Mouse (Mus musculus) limb, embryonic 11.5 days (tissue): ENCODE measurements around the gene Lpar2. TPM values are rescaled to one million over a fixed set of nuclear protein-coding genes. Genes with fewer than 3 reads are reported as not detected.

Experiments
- ATAC-seq: fragments of 200-750 bp; cut with Nextera tagmentation; 2 replicates; pipeline ENCODE4 v1.8.0; 2017; ENCODE audit warnings: low read depth; ENCODE audit not compliant: insufficient number of reproducible peaks, low FRiP score, low TSS enrichment
- DNase-seq: peaks from one replicate; pipeline ENCODE4 v3.0.0-alpha.2; 2015; ENCODE audit warnings: low spot score
- H3K27ac ChIP-seq: fragments of 300-500 bp; sonication (generic); replicated peaks from 2 replicates; pipeline ENCODE4 v1.5.1; 2014; ENCODE audit warnings: low read depth, mild to moderate bottlenecking, low read length
- H3K27me3 ChIP-seq: fragments of 300-500 bp; sonication (generic); 2 replicates; pipeline ENCODE4 v1.6.1; 2014; ENCODE audit warnings: mild to moderate bottlenecking, low read length, mixed read lengths; ENCODE audit not compliant: control insufficient read depth, insufficient read depth
- H3K36me3 ChIP-seq: fragments of 300-500 bp; sonication (generic); 2 replicates; pipeline ENCODE4 v1.6.1; 2014; ENCODE audit warnings: mild to moderate bottlenecking, low read length, moderate library complexity, mixed read lengths; ENCODE audit not compliant: control insufficient read depth, insufficient read depth
- H3K4me1 ChIP-seq: fragments of 300-500 bp; sonication (generic); 2 replicates; pipeline ENCODE4 v1.6.1; 2014; ENCODE audit warnings: low read length, mixed read lengths; ENCODE audit not compliant: control insufficient read depth, insufficient read depth
- H3K4me2 ChIP-seq: fragments of 300-500 bp; sonication (generic); 2 replicates; pipeline ENCODE4 v1.6.1; 2014; ENCODE audit warnings: low read depth, mild to moderate bottlenecking, moderate library complexity; ENCODE audit not compliant: severe bottlenecking
- H3K4me3 ChIP-seq: fragments of 300-500 bp; sonication (generic); 2 replicates; pipeline ENCODE4 v1.5.1; 2014; ENCODE audit warnings: low read depth, low read length
- H3K9ac ChIP-seq: fragments of 300-500 bp; sonication (generic); 2 replicates; pipeline ENCODE4 v1.6.1; 2014; ENCODE audit warnings: mild to moderate bottlenecking, low read length
- H3K9me3 ChIP-seq: fragments of 300-500 bp; sonication (generic); 2 replicates; pipeline ENCODE4 v1.6.1; 2016; ENCODE audit warnings: low read length; ENCODE audit not compliant: control insufficient read depth
- WGBS: fragments of 180-500 bp; shearing (Covaris S2); extraction: QIAGEN DNeasy Blood & Tissue Kit; methylation state at CpG from one replicate; pipeline ENCODE4 v1.1.7; 2014; 5-methylcytosine and 5-hydroxymethylcytosine counted together
- polyA plus RNA-seq: library from polyadenylated mRNA; unstranded; fragments of >200 nt; fragmentation: Nextera tagmentation; extraction: Ambion mirVana; gene quantifications from 2 replicates; pipeline ENCODE4 v1.2.1, GENCODE M21; 2014

Gene Lpar2
- polyA plus RNA-seq, 1 experiment from 2014 or later: 2.3 TPM

DNA sequence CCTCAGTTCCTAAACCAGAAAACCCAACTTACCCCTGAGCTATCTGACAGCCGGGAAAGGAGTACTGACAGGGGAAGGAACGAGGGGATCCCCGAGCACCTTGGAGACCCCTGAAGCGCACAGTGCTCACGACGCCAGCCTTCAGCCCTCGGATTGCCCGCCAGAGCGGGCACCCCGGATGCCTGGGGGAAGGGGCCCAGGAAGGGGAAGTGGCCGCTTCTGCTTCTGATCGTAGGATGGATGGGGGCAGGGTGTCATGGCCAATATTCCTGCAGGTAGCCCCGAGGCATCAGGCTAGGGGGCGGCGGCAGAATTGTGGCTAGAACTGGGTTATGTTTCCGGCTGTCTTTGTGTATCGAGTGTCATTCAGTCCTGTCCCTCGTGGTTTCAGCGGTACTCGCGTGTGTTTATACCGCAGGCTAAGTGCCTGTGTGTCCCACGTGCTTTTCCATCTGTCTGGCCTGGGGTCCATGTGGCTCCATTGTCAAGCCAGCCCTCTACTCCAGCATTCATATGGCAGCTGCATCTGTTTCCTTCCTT, 13.3 kb upstream of the Lpar2 start:
- ATAC-seq (peak; percentile 32), DNase-seq (peak; percentile 47)
- Histone ChIP-seq H3K36me3 (peaks cover 21% of the 10 kb centered on the region), H3K27ac (no peak overlapping the region), H3K27me3 (no peaks in the 10 kb centered on the region), H3K9me3 (no peaks in the 10 kb centered on the region), H3K9ac (peak overlapping the region; percentile 43; the same call in 1 of the 2 replicates), H3K4me1 (no peaks in the 10 kb centered on the region), H3K4me2 (peak overlapping the region; percentile 57), H3K4me3 (peak overlapping the region; percentile 25)
- 2% methylated on average over 23 of the region's 23 CpGs for WGBS

DNA sequence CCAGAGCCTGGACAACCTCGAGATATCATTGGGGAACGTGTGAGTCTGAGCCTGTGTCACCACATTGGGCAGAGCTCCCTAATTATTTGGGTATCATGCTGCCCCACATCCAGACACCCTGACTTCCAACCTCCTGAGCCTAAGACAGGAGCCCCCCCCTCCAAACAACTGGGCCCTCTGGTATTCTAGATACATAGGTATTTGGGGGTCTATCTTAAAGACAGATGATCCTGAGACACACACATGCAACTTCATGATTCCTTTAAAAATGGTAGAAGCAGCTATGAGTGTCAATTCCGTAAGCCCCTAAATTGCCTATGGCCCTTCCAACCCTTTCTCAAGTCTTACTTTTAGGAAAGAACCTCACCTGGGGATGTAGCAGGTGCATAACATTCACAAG, 12.4 kb upstream of the Lpar2 start:
- H3K36me3 ChIP-seq: peaks cover 21% of the 10 kb centered on the region
- 55% methylated on average over 3 of the region's 3 CpGs for WGBS
- H3K9ac ChIP-seq: no peak overlapping the region
- no peak overlapping the region for H3K4me3 ChIP-seq
- H3K27me3 ChIP-seq: no peaks in the 10 kb centered on the region
- H3K27ac ChIP-seq: no peak overlapping the region
- H3K9me3 ChIP-seq: no peaks in the 10 kb centered on the region
- ATAC-seq (no peak), DNase-seq (no peak)
- no peaks in the 10 kb centered on the region for H3K4me1 ChIP-seq
- no peak overlapping the region for H3K4me2 ChIP-seq

DNA sequence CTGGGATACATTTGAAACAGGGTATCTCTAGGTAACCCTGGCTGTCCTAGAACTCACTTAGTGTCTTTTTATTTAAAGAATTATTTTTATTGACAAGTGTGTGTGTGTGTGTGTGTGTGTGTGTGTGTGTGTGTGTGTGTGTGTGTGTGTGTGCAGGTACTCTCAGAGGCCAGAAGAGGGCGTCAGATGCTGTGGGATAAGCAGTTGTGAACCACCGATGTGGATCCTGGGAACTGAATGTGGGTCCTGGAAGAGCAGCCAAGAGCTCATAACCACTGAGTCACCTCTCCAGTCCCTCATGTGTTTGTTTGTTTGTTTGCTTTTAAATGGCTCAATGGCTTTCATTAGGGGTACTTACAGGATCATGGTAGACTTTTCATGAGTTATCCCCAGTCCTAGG, 7.3 kb upstream of the Lpar2 start:
- H3K9me3 ChIP-seq: no peaks in the 10 kb centered on the region
- H3K27me3 ChIP-seq: no peaks in the 10 kb centered on the region
- ATAC-seq (no peak), DNase-seq (no peak)
- WGBS: 86% methylated on average over 2 of the region's 2 CpGs
- no peak overlapping the region for H3K27ac ChIP-seq
- H3K9ac ChIP-seq: no peak overlapping the region
- H3K4me3 ChIP-seq: no peak overlapping the region
- no peaks in the 10 kb centered on the region for H3K4me1 ChIP-seq
- H3K36me3 ChIP-seq: peaks cover 4% of the 10 kb centered on the region; the same call in 1 of the 2 replicates
- no peak overlapping the region for H3K4me2 ChIP-seq

DNA sequence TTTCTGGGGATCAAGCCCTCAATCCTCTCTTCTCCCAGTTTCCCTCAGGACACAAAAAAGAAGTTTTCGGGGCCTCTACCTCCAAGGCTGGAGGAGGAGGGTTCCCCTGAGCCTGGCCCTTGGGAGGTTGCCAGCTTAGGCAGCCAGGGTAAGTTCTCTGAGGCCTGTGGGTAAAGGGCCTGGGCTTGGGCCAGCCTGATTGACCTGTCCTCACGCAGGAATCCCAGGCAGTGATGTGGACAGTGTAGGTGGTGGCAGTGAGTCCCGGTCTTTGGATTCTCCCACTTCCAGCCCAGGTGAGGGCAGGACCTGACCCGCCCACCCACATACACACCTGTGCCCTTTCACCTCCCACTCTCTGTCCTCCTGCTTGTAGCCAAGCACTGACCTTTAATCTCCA, 6.8 kb upstream of the Lpar2 start:
- H3K4me3 ChIP-seq: no peak overlapping the region
- H3K9ac ChIP-seq: no peak overlapping the region
- H3K4me2 ChIP-seq: no peak overlapping the region
- H3K4me1 ChIP-seq: no peaks in the 10 kb centered on the region
- ATAC-seq: no peak
- WGBS: 93% methylated on average over 4 of the region's 4 CpGs
- no peaks in the 10 kb centered on the region for H3K27me3 ChIP-seq
- H3K36me3 ChIP-seq: peaks cover 4% of the 10 kb centered on the region; the same call in 1 of the 2 replicates
- DNase-seq: no peak
- no peaks in the 10 kb centered on the region for H3K9me3 ChIP-seq
- no peak overlapping the region for H3K27ac ChIP-seq

DNA sequence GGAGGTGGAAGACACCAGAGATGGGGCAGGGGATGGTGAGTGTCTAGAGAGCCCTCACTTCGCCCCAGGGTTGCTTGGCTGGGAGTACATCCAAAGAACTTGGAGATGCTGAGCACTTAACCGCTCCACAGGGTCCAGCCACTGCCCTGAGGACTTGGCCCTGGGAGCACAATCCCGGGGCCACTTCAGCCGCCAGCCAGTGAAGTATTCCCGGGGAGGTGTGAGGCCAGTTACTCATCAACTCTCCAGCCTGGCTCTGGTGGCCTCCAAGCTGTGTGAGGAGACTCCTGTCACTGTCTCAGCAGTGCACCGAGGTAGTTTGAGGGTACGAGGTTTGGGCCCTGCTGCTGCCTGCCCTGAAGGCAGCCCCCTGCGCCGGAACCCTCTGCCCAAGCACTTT, 1.8 kb upstream of the Lpar2 start:
- Histone ChIP-seq H3K9ac (no peak overlapping the region), H3K27ac (no peak overlapping the region), H3K4me2 (no peak overlapping the region), H3K4me3 (no peak overlapping the region), H3K9me3 (no peaks in the 10 kb centered on the region), H3K36me3 (peaks cover 2% of the 10 kb centered on the region; the same call in 1 of the 2 replicates), H3K4me1 (peaks cover 19% of the 10 kb centered on the region), H3K27me3 (no peaks in the 10 kb centered on the region)
- no peak for ATAC-seq
- DNase-seq: no peak
- WGBS: 77% methylated on average over 9 of the region's 9 CpGs

DNA sequence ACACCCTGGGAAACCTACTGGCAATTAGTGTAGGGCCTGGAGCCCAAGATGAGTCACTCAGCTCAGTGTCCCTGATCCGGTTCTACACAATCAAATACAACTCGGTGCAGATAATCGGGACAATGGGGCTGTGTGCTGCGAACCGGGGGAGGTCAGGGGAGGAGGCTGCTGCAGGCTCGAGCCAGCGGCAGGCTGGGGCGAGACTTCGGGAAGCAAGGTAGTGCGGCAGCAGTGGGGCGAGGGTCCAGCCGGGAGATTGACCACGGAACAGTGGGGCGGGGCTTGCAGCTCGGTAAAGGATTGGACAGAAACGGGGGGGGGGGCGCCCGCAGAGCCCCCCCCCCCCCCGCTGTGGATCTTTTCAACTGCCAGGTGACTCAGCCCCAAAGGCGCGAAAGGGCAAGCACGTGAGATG, 251 bp upstream of the Lpar2 start:
- peaks cover 19% of the 10 kb centered on the region for H3K4me1 ChIP-seq
- H3K27ac ChIP-seq: no peak overlapping the region
- ATAC-seq: peak; percentile 63
- H3K27me3 ChIP-seq: no peaks in the 10 kb centered on the region
- peak overlapping the region; percentile 84 for H3K9ac ChIP-seq
- no peaks in the 10 kb centered on the region for H3K9me3 ChIP-seq
- under 1% methylated on average over 16 of the region's 22 CpGs for WGBS
- H3K4me3 ChIP-seq: peak overlapping the region; percentile 74
- DNase-seq: peak; percentile 81
- peaks cover 5% of the 10 kb centered on the region for H3K36me3 ChIP-seq
- H3K4me2 ChIP-seq: peak overlapping the region; percentile 58

DNA sequence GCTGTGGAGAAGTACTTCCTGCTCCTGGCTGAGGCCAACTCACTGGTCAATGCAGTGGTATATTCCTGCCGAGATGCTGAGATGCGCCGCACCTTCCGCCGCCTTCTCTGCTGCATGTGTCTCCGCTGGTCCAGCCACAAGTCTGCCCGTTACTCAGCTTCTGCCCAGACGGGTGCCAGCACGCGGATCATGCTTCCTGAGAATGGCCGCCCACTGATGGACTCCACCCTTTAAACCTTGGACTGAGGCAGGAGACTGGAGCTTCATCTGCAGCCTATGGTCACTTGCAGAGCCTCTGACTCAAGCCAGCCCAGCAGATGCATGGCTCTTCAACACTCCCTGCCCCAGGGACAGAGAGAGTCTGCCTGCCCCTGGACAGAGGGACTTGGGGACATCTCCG, 4.1 kb downstream of the Lpar2 start:
- Histone ChIP-seq H3K27ac (no peak overlapping the region), H3K9me3 (no peaks in the 10 kb centered on the region), H3K27me3 (no peaks in the 10 kb centered on the region), H3K4me3 (no peak overlapping the region), H3K4me1 (peaks cover 19% of the 10 kb centered on the region), H3K36me3 (peaks cover 11% of the 10 kb centered on the region), H3K9ac (no peak overlapping the region), H3K4me2 (no peak overlapping the region)
- no peak for DNase-seq
- WGBS: 93% methylated on average over 12 of the region's 12 CpGs
- no peak for ATAC-seq

DNA sequence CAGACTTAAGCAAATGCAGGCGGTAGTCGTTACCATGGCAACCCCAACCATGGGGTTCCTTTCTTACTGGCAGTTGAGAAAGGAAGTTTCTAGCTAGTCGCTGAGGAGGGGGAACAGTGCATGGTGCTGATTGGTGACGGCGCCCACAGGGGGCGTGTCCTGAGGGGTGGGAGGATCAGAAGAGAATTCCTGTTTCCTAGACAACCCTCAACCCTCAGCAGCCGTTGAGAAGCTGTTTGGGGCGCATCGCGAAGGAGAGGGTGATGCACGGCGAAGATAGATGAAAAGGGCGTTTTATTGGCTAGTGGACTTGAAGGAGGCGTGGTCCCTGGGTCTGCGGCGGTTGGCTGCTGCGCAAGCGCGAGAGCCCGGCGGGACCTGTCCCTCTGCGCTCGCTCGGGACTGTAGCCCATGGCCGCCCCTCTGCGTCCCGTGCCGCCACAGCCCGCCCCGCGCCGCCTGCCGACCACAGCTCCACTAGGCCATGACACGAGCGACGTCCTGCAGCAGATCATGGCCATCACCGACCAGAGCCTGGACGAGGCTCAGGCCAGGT, 10.1 kb downstream of the Lpar2 start, which contains the start of gene Pbx4:
Gene Pbx4, plus strand, starts transcription at position 194 of the 556 bp plus-strand sequence.
- Histone ChIP-seq H3K9ac (peak within 1 kb of the TSS; percentile 59; the same call in 1 of the 2 replicates), H3K27me3 (no peaks in the 10 kb centered on the region), H3K36me3 (peaks cover 5% of the 10 kb centered on the region; the same call in 1 of the 2 replicates), H3K4me3 (peak within 1 kb of the TSS; percentile 59), H3K4me2 (peak within 1 kb of the TSS; percentile 95), H3K9me3 (no peaks in the 10 kb centered on the region), H3K4me1 (peaks cover 6% of the 10 kb centered on the region; the same call in 1 of the 2 replicates), H3K27ac (no peak within 1 kb of the TSS; the same call in 1 of the 2 replicates)
- peak; percentile 97 for ATAC-seq
- WGBS: under 1% methylated on average over 38 of the region's 38 CpGs
- peak; percentile 96 for DNase-seq
